20 mouse cellular contexts compared by ENCODE assay signal in genomic region chr3:16939127-16939526, GRCm38 (mm10).
A peak's percentile ranks its signal among the peaks of the same experiment; 100 is the strongest.
DNase-seq lines count a peak whose midpoint lies in the region; ATAC-seq lines count a peak whose summit lies in the region.
"Had no signal": no experiment of that assay in that cellular context is flagged by ENCODE, and none has a peak within 500 bp of the region (broad histone marks: within the 10 kb centered on the region; RNA-seq: fewer than 3 reads in every experiment).

No protein-coding gene starts in this region.

- no peaks in the 10 kb centered on the region for H3K36me3 ChIP-seq in forebrain, embryonic 14.5 days (ENCODE audit: control insufficient read depth, insufficient read depth, low read length)
- no peaks in the 10 kb centered on the region for H3K36me3 ChIP-seq in hindbrain, embryonic 10.5 days
- H3K36me3 ChIP-seq in midbrain, embryonic 10.5 days: no peaks in the 10 kb centered on the region
- no peaks in the 10 kb centered on the region for H3K36me3 ChIP-seq in neural tube, embryonic 13.5 days
- H3K36me3 ChIP-seq: heart, embryonic 12.5 days; limb, embryonic 13.5 days had no signal

- H3K4me3 ChIP-seq in forebrain, embryonic 14.5 days (ENCODE audit: low read depth, low read length): no peak overlapping the region
- no peak overlapping the region for H3K4me3 ChIP-seq in hindbrain, embryonic 10.5 days
- H3K4me3 ChIP-seq in midbrain, embryonic 10.5 days: no peak overlapping the region
- no peak overlapping the region for H3K4me3 ChIP-seq in neural tube, embryonic 13.5 days
- H3K4me3 ChIP-seq: erythroblast, embryonic 14.5 days; heart, embryonic 12.5 days; limb, embryonic 13.5 days had no signal

- WGBS in forebrain, embryonic 14.5 days: 58% methylated on average over 5 of the region's 5 CpGs
- 83% methylated on average over 5 of the region's 5 CpGs for WGBS in hindbrain, embryonic 10.5 days
- 94% methylated on average over 5 of the region's 5 CpGs for WGBS in midbrain, embryonic 10.5 days
- WGBS in neural tube, embryonic 13.5 days: 59% methylated on average over 5 of the region's 5 CpGs

- ATAC-seq in forebrain, embryonic 14.5 days: peak; percentile 24
- peak; percentile 33; the same call in 1 of the 2 replicates for ATAC-seq in neural tube, embryonic 13.5 days (ENCODE audit: low read depth)
- ATAC-seq: activated CD4-positive, CD25-positive, alpha-beta regulatory T cell, adult 4 months; intestine, postnatal 0 days; Patski had no signal

- peak; percentile 48 for DNase-seq in forebrain, embryonic 14.5 days (ENCODE audit: low spot score)
- DNase-seq in hindbrain, embryonic 10.5 days (ENCODE audit: low spot score): no peak
- DNase-seq in midbrain, embryonic 10.5 days (ENCODE audit: low spot score): no peak
- no peak for DNase-seq in lung, postnatal 4 days
- DNase-seq in right cerebral cortex, postnatal 36 days (ENCODE audit: low spot score in 2 of 2): no peak
- no peak for DNase-seq in spleen, adult 18-20 months
- DNase-seq: adrenal gland, postnatal 25 days; cerebellum, adult 2 months; heart, postnatal 36 days; right cerebral cortex, postnatal 4 days; thymus, adult 18-20 months had no signal

- peak overlapping the region; percentile 94 for H3K27ac ChIP-seq in forebrain, embryonic 14.5 days (ENCODE audit: low read depth, low read length)
- H3K27ac ChIP-seq in hindbrain, embryonic 10.5 days: peak overlapping the region; percentile 72; the same call in 1 of the 2 replicates
- peak overlapping the region; percentile 69; the same call in 1 of the 2 replicates for H3K27ac ChIP-seq in midbrain, embryonic 10.5 days (replicated peaks)
- H3K27ac ChIP-seq in neural tube, embryonic 13.5 days (replicated peaks): peak overlapping the region; percentile 92
- H3K27ac ChIP-seq: kidney, postnatal 0 days; limb, embryonic 13.5 days; liver, embryonic 14.5 days had no signal

- H3K4me2 ChIP-seq in forebrain, embryonic 14.5 days (ENCODE audit: low read length): peak overlapping the region; percentile 43
- peak overlapping the region; percentile 39 for H3K4me2 ChIP-seq in neural tube, embryonic 13.5 days
- H3K4me2 ChIP-seq: heart, embryonic 12.5 days; limb, embryonic 13.5 days had no signal

- H3K9me3 ChIP-seq in forebrain, embryonic 14.5 days (replicated peaks; ENCODE audit: control insufficient read depth, low read length): no peaks in the 10 kb centered on the region
- no peaks in the 10 kb centered on the region for H3K9me3 ChIP-seq in hindbrain, embryonic 10.5 days
- no peaks in the 10 kb centered on the region for H3K9me3 ChIP-seq in midbrain, embryonic 10.5 days (replicated peaks)
- H3K9me3 ChIP-seq in neural tube, embryonic 13.5 days: no peaks in the 10 kb centered on the region
- H3K9me3 ChIP-seq: heart, embryonic 12.5 days; limb, embryonic 13.5 days had no signal

- peak overlapping the region; percentile 52 for H3K9ac ChIP-seq in forebrain, embryonic 14.5 days (ENCODE audit: low read length)
- peak overlapping the region; percentile 62 for H3K9ac ChIP-seq in neural tube, embryonic 13.5 days
- H3K9ac ChIP-seq: heart, embryonic 12.5 days; limb, embryonic 13.5 days; liver, embryonic 14.5 days had no signal

- H3K27me3 ChIP-seq in forebrain, embryonic 14.5 days (replicated peaks; ENCODE audit: control insufficient read depth, insufficient read depth, low read length): no peaks in the 10 kb centered on the region
- no peaks in the 10 kb centered on the region for H3K27me3 ChIP-seq in hindbrain, embryonic 10.5 days (ENCODE audit: insufficient read depth, poor library complexity, severe bottlenecking)
- H3K27me3 ChIP-seq in midbrain, embryonic 10.5 days (ENCODE audit: low read depth, poor library complexity, severe bottlenecking): no peaks in the 10 kb centered on the region
- H3K27me3 ChIP-seq in neural tube, embryonic 13.5 days: no peaks in the 10 kb centered on the region
- H3K27me3 ChIP-seq: heart, embryonic 12.5 days; limb, embryonic 13.5 days had no signal

- H3K4me1 ChIP-seq in forebrain, embryonic 14.5 days (ENCODE audit: control insufficient read depth, insufficient read depth, low read length): peaks cover 6% of the 10 kb centered on the region; the same call in 1 of the 2 replicates
- H3K4me1 ChIP-seq in hindbrain, embryonic 10.5 days (replicated peaks): peaks cover 32% of the 10 kb centered on the region
- peaks cover 29% of the 10 kb centered on the region for H3K4me1 ChIP-seq in midbrain, embryonic 10.5 days
- peaks cover 14% of the 10 kb centered on the region for H3K4me1 ChIP-seq in neural tube, embryonic 13.5 days (replicated peaks)
- H3K4me1 ChIP-seq: heart, embryonic 12.5 days; limb, embryonic 13.5 days had no signal
